Mouse (Mus musculus) cerebellum, adult 2 months (tissue): ENCODE data around the gene Gsg1. TPM values are rescaled to one million over a fixed set of nuclear protein-coding genes. Genes with fewer than 3 reads are reported as not detected.

Experiments
- DNase-seq, 2 experiments: peaks; one replicate each; pipeline ENCODE4 v3.0.0; 2021
- H3K27ac ChIP-seq: fragments of 200-500 bp; 2 replicates; pipeline ENCODE4 v1.5.1; 2012; ENCODE audit warnings: low read length, control low read depth, inconsistent platforms; ENCODE audit not compliant: insufficient read depth
- H3K27me3 ChIP-seq: fragments of 200-500 bp; 2 replicates; pipeline ENCODE4 v1.6.1; 2012; ENCODE audit warnings: inconsistent platforms, mild to moderate bottlenecking, low read length, moderate library complexity; ENCODE audit not compliant: control insufficient read depth, insufficient read depth
- H3K4me1 ChIP-seq: fragments of 200-500 bp; 2 replicates; pipeline ENCODE4 v1.6.1; 2011; ENCODE audit warnings: low read length; ENCODE audit not compliant: control insufficient read depth, insufficient read depth
- H3K4me3 ChIP-seq: fragments of 200-500 bp; replicated peaks from 2 replicates; pipeline ENCODE3; 2011; ENCODE audit warnings: mild to moderate bottlenecking, low read depth, low read length, control low read depth; ENCODE audit not compliant: insufficient read depth
- CTCF ChIP-seq: fragments of 200-500 bp; IDR thresholded peaks from 2 replicates; pipeline ENCODE4 v1.5.1; 2011; ENCODE audit warnings: low read depth, mild to moderate bottlenecking, control low read depth, low read length, moderate library complexity, borderline replicate concordance; ENCODE audit not compliant: insufficient read depth
- POLR2A ChIP-seq: fragments of 200-500 bp; IDR thresholded peaks from 2 replicates; pipeline ENCODE4 v1.6.1; 2011; ENCODE audit warnings: low read length, control low read depth, borderline replicate concordance; ENCODE audit not compliant: insufficient read depth
- WGBS: fragments of 180-500 bp; shearing (Covaris S2); methylation state at CpG from one replicate; pipeline ENCODE4 v1.1.7; 2018; 5-methylcytosine and 5-hydroxymethylcytosine counted together
- polyA plus RNA-seq: library from polyadenylated mRNA; depleted of rRNA; stranded (reverse); fragments of >200 nt; gene quantifications from 2 replicates; pipeline ENCODE4 v1.2.3, GENCODE M21; 2012; rRNA removed

Gene Gsg1
- polyA plus RNA-seq, 1 experiment: 0.13 TPM

DNA sequence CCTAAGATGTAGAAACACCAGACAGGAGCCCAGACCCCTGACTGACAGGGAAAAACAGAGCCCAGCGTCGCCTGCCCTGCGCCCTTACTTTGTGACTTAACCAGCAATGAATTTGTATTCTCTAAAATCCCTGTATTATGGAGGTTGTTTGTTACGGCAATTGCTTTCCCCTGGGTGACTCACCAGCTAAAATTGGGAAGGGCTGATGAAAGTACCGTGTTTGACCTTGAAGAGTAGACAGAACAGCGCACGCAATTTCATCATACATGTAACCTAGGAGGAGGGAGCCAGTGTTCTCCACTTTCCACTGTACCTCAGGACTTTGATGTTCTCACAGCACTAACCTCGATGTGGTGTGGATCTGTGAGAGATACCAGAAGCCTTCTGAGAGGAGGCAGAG lies 61.2 kb downstream of the Gsg1 start:
- Histone ChIP-seq H3K27ac (no peak overlapping the region), H3K4me3 (no peak overlapping the region), H3K27me3 (no peaks in the 10 kb centered on the region; the same call in 1 of the 2 replicates), H3K4me1 (no peaks in the 10 kb centered on the region)
- no peak for DNase-seq
- no peak for TF ChIP-seq CTCF
- TF ChIP-seq POLR2A: no peak
- 85% methylated on average over 8 of the region's 8 CpGs for WGBS

DNA sequence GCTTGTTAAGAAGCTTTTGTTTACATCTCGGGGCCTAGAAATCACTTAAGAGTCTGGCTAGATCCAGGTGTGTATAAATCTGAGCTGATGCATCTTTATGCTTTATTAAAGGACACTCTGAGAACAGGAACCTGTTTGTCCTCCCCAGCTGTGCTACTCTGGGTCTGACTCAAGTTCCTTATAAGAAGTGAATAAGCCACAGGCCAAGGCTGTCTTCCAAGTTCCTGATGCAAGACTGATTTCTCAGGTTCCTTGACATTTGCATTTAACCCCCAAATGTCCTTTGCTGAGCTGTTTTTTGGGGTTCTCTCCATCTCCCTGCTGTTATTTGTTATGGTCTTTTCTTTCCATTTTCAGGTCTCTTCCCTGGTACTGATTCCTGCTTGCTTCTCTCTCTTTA lies 62.2 kb downstream of the Gsg1 start:
- no peak for DNase-seq
- Histone ChIP-seq H3K4me3 (no peak overlapping the region), H3K27ac (no peak overlapping the region), H3K27me3 (no peaks in the 10 kb centered on the region; the same call in 1 of the 2 replicates), H3K4me1 (no peaks in the 10 kb centered on the region)
- TF ChIP-seq CTCF (no peak), POLR2A (no peak)
- 82% methylated on average over 1 of the region's 1 CpGs for WGBS

DNA sequence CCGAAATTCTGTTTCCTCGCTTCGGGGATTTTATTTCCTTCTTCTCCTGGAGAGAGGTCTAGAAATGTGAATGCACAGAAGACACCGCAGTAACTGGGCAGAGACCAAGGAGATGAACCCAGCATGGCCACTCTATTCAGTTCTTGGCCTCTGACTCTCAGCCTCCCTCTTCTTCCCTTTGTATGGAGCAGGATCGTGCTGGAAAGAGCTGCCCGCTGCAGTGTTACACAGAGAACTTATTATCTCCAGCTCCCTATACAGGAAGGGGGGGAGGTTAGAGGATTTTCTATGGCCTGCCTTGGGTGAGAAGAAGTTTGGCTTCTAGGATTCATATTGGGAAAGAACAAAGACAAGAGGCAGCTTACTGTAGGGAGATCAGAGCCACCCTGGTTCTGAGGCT lies 64.0 kb downstream of the Gsg1 start:
- no peak overlapping the region for H3K4me3 ChIP-seq
- no peak overlapping the region for H3K27ac ChIP-seq
- 42% methylated on average over 6 of the region's 6 CpGs for WGBS
- TF ChIP-seq CTCF: no peak
- no peak for TF ChIP-seq POLR2A
- H3K4me1 ChIP-seq: no peaks in the 10 kb centered on the region
- no peaks in the 10 kb centered on the region; the same call in 1 of the 2 replicates for H3K27me3 ChIP-seq
- DNase-seq: no peak

DNA sequence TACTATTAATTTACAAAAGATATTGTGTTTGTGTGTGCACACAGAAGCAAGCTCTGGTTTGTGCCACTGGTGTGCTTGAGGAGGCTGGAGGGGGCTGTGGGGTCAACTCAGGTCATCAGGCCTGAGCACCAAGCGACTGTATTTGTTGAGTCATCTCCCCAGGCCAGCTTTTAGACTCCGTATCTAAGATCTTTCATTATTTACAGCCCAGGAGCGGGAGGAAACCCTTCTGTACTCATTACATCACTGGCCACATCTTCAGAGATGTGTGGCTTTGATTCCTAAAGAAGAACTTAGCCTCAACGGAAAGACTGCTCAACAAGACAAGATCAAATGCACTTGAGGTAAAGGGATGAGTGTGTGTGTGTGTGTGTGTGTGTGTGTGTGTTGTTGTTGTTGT lies 65.5 kb downstream of the Gsg1 start:
- Histone ChIP-seq H3K27me3 (no peaks in the 10 kb centered on the region; the same call in 1 of the 2 replicates), H3K27ac (no peak overlapping the region), H3K4me3 (no peak overlapping the region), H3K4me1 (no peaks in the 10 kb centered on the region)
- TF ChIP-seq POLR2A: no peak
- TF ChIP-seq CTCF: no peak
- no peak for DNase-seq
- 89% methylated on average over 4 of the region's 4 CpGs for WGBS

Other genes starting within 250 kb of the Gsg1 start
- 83.0 and 84.6 TPM in 2 replicates for gene Ddx47, start 242.7 kb downstream of the Gsg1 start, polyA plus RNA-seq
- 0.05 and 0.06 TPM in 2 replicates for gene Gprc5a, start 188.7 kb downstream of the Gsg1 start, polyA plus RNA-seq
- 0.16 and 0.18 TPM in 2 replicates for gene Gprc5d, start 136.1 kb downstream of the Gsg1 start, polyA plus RNA-seq
- 115 and 118 TPM in 2 replicates for gene Fam234b, start 56.4 kb downstream of the Gsg1 start, polyA plus RNA-seq
- 20.8 and 22.9 TPM in 2 replicates for gene Hebp1, start 56.3 kb downstream of the Gsg1 start, polyA plus RNA-seq
- gene Pbp2, start 56.1 kb upstream of the Gsg1 start, polyA plus RNA-seq: not detected in 2 replicates
- 1.5 and 1.8 TPM in 2 replicates for gene Emp1, start 108.2 kb upstream of the Gsg1 start, polyA plus RNA-seq